Mouse (Mus musculus) G1E (cell line): ENCODE measurements around the gene Cdc42bpa.

ENCODE experiments used
- CTCF ChIP-seq: IDR thresholded peaks from 2 replicates; pipeline ENCODE4 v1.5.1; 2012; ENCODE audit warnings: low read depth, low read length, inconsistent platforms, mixed read lengths
- GATA1 ChIP-seq: IDR thresholded peaks from 2 replicates; pipeline ENCODE4 v1.6.1; 2012; ENCODE audit warnings: borderline replicate concordance, low read length, inconsistent platforms, mixed read lengths
- POLR2AphosphoS5 ChIP-seq: IDR thresholded peaks from 2 replicates; pipeline ENCODE4 v1.6.1; 2012; ENCODE audit warnings: low read depth, low read length, inconsistent platforms; ENCODE audit not compliant: insufficient replicate concordance
- TAL1 ChIP-seq: conservative IDR thresholded peaks from 2 replicates; pipeline ENCODE4 v1.6.1; 2012; ENCODE audit warnings: low read depth, low read length, inconsistent platforms, mixed read lengths

- no peak for TF ChIP-seq CTCF
- TF ChIP-seq TAL1: no peak
- no peak for TF ChIP-seq GATA1
- no peak for TF ChIP-seq POLR2AphosphoS5
These were observed 168.0 kb downstream of the Cdc42bpa start for GRCm38 (mm10) chr1:180128077-180128792.
